Mouse (Mus musculus) heart, embryonic 16.5 days (tissue): Measurements from ENCODE around the gene Pkig. TPM values are rescaled to one million over a fixed set of nuclear protein-coding genes. Genes with fewer than 3 reads are reported as not detected.

Experiments used
- ATAC-seq: fragments of 200-750 bp; cut with Nextera tagmentation; replicated peaks from 2 replicates; pipeline ENCODE4 v1.8.0; 2017; ENCODE audit warnings: moderate number of reproducible peaks; ENCODE audit not compliant: insufficient read depth, low FRiP score; ENCODE audit errors: extremely low read depth
- H3K27ac ChIP-seq: fragments of 300-500 bp; sonication (generic); 2 replicates; pipeline ENCODE4 v1.5.1; 2014; ENCODE audit warnings: mild to moderate bottlenecking, low read length, control low read depth, moderate library complexity
- H3K27me3 ChIP-seq: fragments of 300-500 bp; sonication (generic); 2 replicates; pipeline ENCODE4 v1.6.1; 2014; ENCODE audit warnings: low read length, mixed read lengths; ENCODE audit not compliant: control insufficient read depth, insufficient read depth
- H3K36me3 ChIP-seq: fragments of 300-500 bp; sonication (generic); 2 replicates; pipeline ENCODE4 v1.6.1; 2014; ENCODE audit not compliant: control insufficient read depth, insufficient read depth
- H3K4me1 ChIP-seq: fragments of 300-500 bp; sonication (generic); 2 replicates; pipeline ENCODE4 v1.6.1; 2014; ENCODE audit warnings: low read length, mixed read lengths; ENCODE audit not compliant: control insufficient read depth, insufficient read depth
- H3K4me2 ChIP-seq: fragments of 300-500 bp; sonication (generic); 2 replicates; pipeline ENCODE4 v1.6.1; 2014; ENCODE audit warnings: low read depth, mild to moderate bottlenecking, control low read depth, low read length
- H3K4me3 ChIP-seq: fragments of 300-500 bp; sonication (generic); 2 replicates; pipeline ENCODE4 v1.5.1; 2014; ENCODE audit warnings: mild to moderate bottlenecking, control low read depth, low read length
- H3K9ac ChIP-seq: fragments of 300-500 bp; sonication (generic); 2 replicates; pipeline ENCODE4 v1.6.1; 2014; ENCODE audit warnings: low read length, control low read depth
- H3K9me3 ChIP-seq: fragments of 300-500 bp; sonication (generic); replicated peaks from 2 replicates; pipeline ENCODE4 v1.6.1; 2016; ENCODE audit warnings: low read length; ENCODE audit not compliant: control insufficient read depth
- WGBS: fragments of 180-500 bp; shearing (Covaris S2); extraction: QIAGEN DNeasy Blood & Tissue Kit; methylation state at CpG from one replicate; pipeline ENCODE4 v1.1.7; 2014; 5-methylcytosine and 5-hydroxymethylcytosine counted together
- polyA plus RNA-seq: library from polyadenylated mRNA; unstranded; fragments of >200 nt; fragmentation: Nextera tagmentation; extraction: Ambion mirVana; gene quantifications from 2 replicates; pipeline ENCODE4 v1.2.1, GENCODE M21; 2015

Pkig gene
- polyA plus RNA-seq, 1 experiment from 2014 or later, result 420 TPM

- Histone ChIP-seq H3K27ac (peak overlapping the region; percentile 23; the same call in 1 of the 2 replicates), H3K36me3 (peaks cover 8% of the 10 kb centered on the region), H3K9ac (no peak overlapping the region), H3K27me3 (no peaks in the 10 kb centered on the region), H3K9me3 (no peaks in the 10 kb centered on the region), H3K4me2 (peak overlapping the region; percentile 7; the same call in 1 of the 2 replicates), H3K4me3 (no peak overlapping the region), H3K4me1 (peaks cover 60% of the 10 kb centered on the region)
- 76% methylated on average over 3 of the region's 3 CpGs for WGBS
- ATAC-seq, result no peak
Observed at GRCm38 (mm10) chr2:163640493-163640892, 17.7 kb upstream of the Pkig start.

- no peak overlapping the region for H3K4me3 ChIP-seq
- no peaks in the 10 kb centered on the region for H3K27me3 ChIP-seq
- H3K9ac ChIP-seq, result no peak overlapping the region
- H3K4me2 ChIP-seq, result peak overlapping the region; percentile 23; the same call in 1 of the 2 replicates
- peaks cover 68% of the 10 kb centered on the region for H3K4me1 ChIP-seq
- ATAC-seq, result no peak
- H3K36me3 ChIP-seq, result peaks cover 6% of the 10 kb centered on the region; the same call in 1 of the 2 replicates
- no peaks in the 10 kb centered on the region for H3K9me3 ChIP-seq
- H3K27ac ChIP-seq, result peak overlapping the region; percentile 8; the same call in 1 of the 2 replicates
- 37% methylated on average over 3 of the region's 3 CpGs for WGBS
Observed at GRCm38 (mm10) chr2:163641681-163642080, 16.5 kb upstream of the Pkig start.

- Histone ChIP-seq H3K36me3 (0 out of 2 replicates have a peak, but pooled peaks cover 5% of the 10 kb centered on the region), H3K4me2 (peak overlapping the region; percentile 80), H3K4me3 (peak overlapping the region; percentile 97), H3K9ac (peak overlapping the region; percentile 99), H3K27me3 (no peaks in the 10 kb centered on the region), H3K9me3 (no peaks in the 10 kb centered on the region), H3K27ac (peak overlapping the region; percentile 100), H3K4me1 (peaks cover 60% of the 10 kb centered on the region)
- ATAC-seq, result no peak
- WGBS, result 75% methylated on average over 30 of the region's 30 CpGs
Observed at GRCm38 (mm10) chr2:163642685-163643575, 15.3 kb upstream of the Pkig start.

GRCm38 (mm10) chr2:163643576-163643971 is 14.6 kb upstream of the Pkig start:
- Histone ChIP-seq H3K4me3 (peak overlapping the region; percentile 97), H3K9ac (peak overlapping the region; percentile 99), H3K27me3 (no peaks in the 10 kb centered on the region), H3K4me2 (peak overlapping the region; percentile 80), H3K36me3 (0 out of 2 replicates have a peak, but pooled peaks cover 4% of the 10 kb centered on the region), H3K4me1 (peaks cover 54% of the 10 kb centered on the region), H3K27ac (peak overlapping the region; percentile 100), H3K9me3 (no peaks in the 10 kb centered on the region)
- 39% methylated on average over 2 of the region's 2 CpGs for WGBS
- ATAC-seq, result no peak

- H3K27ac ChIP-seq, result peak overlapping the region; percentile 100
- no peak for ATAC-seq
- 2% methylated on average over 4 of the region's 4 CpGs for WGBS
- peak overlapping the region; percentile 97 for H3K4me3 ChIP-seq
- peaks cover 50% of the 10 kb centered on the region for H3K4me1 ChIP-seq
- peak overlapping the region; percentile 80 for H3K4me2 ChIP-seq
- no peaks in the 10 kb centered on the region for H3K27me3 ChIP-seq
- H3K36me3 ChIP-seq, result 0 out of 2 replicates have a peak, but pooled peaks cover 2% of the 10 kb centered on the region
- no peaks in the 10 kb centered on the region for H3K9me3 ChIP-seq
- H3K9ac ChIP-seq, result peak overlapping the region; percentile 99
Observed at GRCm38 (mm10) chr2:163644047-163644446, 14.1 kb upstream of the Pkig start.

GRCm38 (mm10) chr2:163644575-163645385 is 13.4 kb upstream of the Pkig start, which contains the start of gene Serinc3:
TSS of gene Serinc3 (minus strand) at chr2:163645131.
- H3K4me1 ChIP-seq, result peaks cover 43% of the 10 kb centered on the region
- H3K36me3 ChIP-seq, result 0 out of 2 replicates have a peak, but pooled peaks cover 2% of the 10 kb centered on the region
- peak within 1 kb of the TSS; percentile 97 for H3K4me3 ChIP-seq
- H3K4me2 ChIP-seq, result peak within 1 kb of the TSS; percentile 80
- peak within 1 kb of the TSS; percentile 100 for H3K27ac ChIP-seq
- WGBS, result under 1% methylated on average over 74 of the region's 74 CpGs
- no peaks in the 10 kb centered on the region for H3K9me3 ChIP-seq
- ATAC-seq, result peak; percentile 96
- no peaks in the 10 kb centered on the region for H3K27me3 ChIP-seq
- H3K9ac ChIP-seq, result peak within 1 kb of the TSS; percentile 99

GRCm38 (mm10) chr2:163645700-163646460 is 12.3 kb upstream of the Pkig start:
- 46% methylated on average over 11 of the region's 11 CpGs for WGBS
- Histone ChIP-seq H3K36me3 (0 out of 2 replicates have a peak, but pooled peaks cover 2% of the 10 kb centered on the region), H3K27me3 (no peaks in the 10 kb centered on the region), H3K4me2 (peak overlapping the region; percentile 56; the same call in 1 of the 2 replicates), H3K9ac (peak overlapping the region; percentile 47; the same call in 1 of the 2 replicates), H3K4me3 (no peak overlapping the region), H3K27ac (peak overlapping the region; percentile 100), H3K4me1 (peaks cover 32% of the 10 kb centered on the region), H3K9me3 (peaks cover 7% of the 10 kb centered on the region)
- ATAC-seq, result no peak

- ATAC-seq, result no peak
- H3K9ac ChIP-seq, result no peak overlapping the region
- no peak overlapping the region for H3K4me3 ChIP-seq
- H3K27me3 ChIP-seq, result no peaks in the 10 kb centered on the region
- peak overlapping the region; percentile 31 for H3K27ac ChIP-seq
- H3K36me3 ChIP-seq, result 0 out of 2 replicates have a peak, but pooled peaks cover 2% of the 10 kb centered on the region
- peaks cover 10% of the 10 kb centered on the region for H3K9me3 ChIP-seq
- peaks cover 31% of the 10 kb centered on the region for H3K4me1 ChIP-seq
- 78% methylated on average over 5 of the region's 5 CpGs for WGBS
- no peak overlapping the region for H3K4me2 ChIP-seq
Observed at GRCm38 (mm10) chr2:163646461-163647080, 11.6 kb upstream of the Pkig start.
